Comparison of ENCODE assay signal across 8 mouse cellular contexts in genomic region chr6:136980331-136980746, GRCm38 (mm10). TPM values are rescaled to one million over a fixed set of nuclear protein-coding genes. Genes with fewer than 3 reads are reported as not detected.
DNase-seq lines count a peak whose midpoint lies in the region; ATAC-seq and TF ChIP-seq lines count a peak whose summit lies in the region.

No protein-coding gene starts in this region.

- TF ChIP-seq POLR2A in MEL (IDR thresholded peaks at IDR 0.05; ENCODE audit: control insufficient read depth in 1 of 2, insufficient read depth in 1 of 2, low read depth in 1 of 2, low read length in 2 of 2, poor library complexity in 1 of 2): no peak

- H3K27ac ChIP-seq in MEL (ENCODE audit: control insufficient read depth, low read depth, low read length) (no peak overlapping the region), macrophage (peak overlapping the region; percentile 65)
- 0 out of 2 replicates have a peak overlapping the region, but pooled peaks have one; percentile 1 for H3K27ac ChIP-seq in embryonic facial prominence, embryonic 15.5 days (replicated peaks)
- H3K27ac ChIP-seq in stomach, embryonic 16.5 days (ENCODE audit: low read length): peak overlapping the region; percentile 43

- H3K9me3 ChIP-seq in MEL (replicated peaks; ENCODE audit: insufficient read depth, low read length): no peaks in the 10 kb centered on the region
- no peaks in the 10 kb centered on the region for H3K9me3 ChIP-seq in embryonic facial prominence, embryonic 15.5 days (replicated peaks)
- H3K9me3 ChIP-seq in stomach, embryonic 16.5 days (replicated peaks; ENCODE audit: control insufficient read depth, low read length): no peaks in the 10 kb centered on the region

- peak overlapping the region; percentile 47 for H3K9ac ChIP-seq in MEL (ENCODE audit: control insufficient read depth, low read depth, low read length, poor library complexity, severe bottlenecking)
- H3K9ac ChIP-seq in embryonic facial prominence, embryonic 15.5 days: no peak overlapping the region
- peak overlapping the region; percentile 60 for H3K9ac ChIP-seq in stomach, embryonic 16.5 days (ENCODE audit: low read length)

- H3K4me3 ChIP-seq in MEL (ENCODE audit: control insufficient read depth in 1 of 2, insufficient read depth in 1 of 2, low read depth in 2 of 2, low read length in 2 of 2) (no peak overlapping the region), macrophage (ENCODE audit: inconsistent target) (no peak overlapping the region)
- no peak overlapping the region for H3K4me3 ChIP-seq in embryonic facial prominence, embryonic 15.5 days (replicated peaks)
- no peak overlapping the region for H3K4me3 ChIP-seq in stomach, embryonic 16.5 days (replicated peaks; ENCODE audit: low read length)

- WGBS in embryonic facial prominence, embryonic 15.5 days: 26% methylated on average over 3 of the region's 3 CpGs
- WGBS in macrophage (ENCODE audit: missing documents): 4% methylated on average over 3 of the region's 3 CpGs
- WGBS in stomach, embryonic 16.5 days: 18% methylated on average over 3 of the region's 3 CpGs

- ATAC-seq in embryonic facial prominence, embryonic 15.5 days (ENCODE audit: insufficient number of reproducible peaks, low FRiP score, low TSS enrichment, low read depth): peak; percentile 43; the same call in 1 of the 2 replicates
- ATAC-seq in stomach, embryonic 16.5 days (ENCODE audit: insufficient read depth, low FRiP score): peak; percentile 71; the same call in 1 of the 2 replicates

- TF ChIP-seq EP300 in MEL (IDR thresholded peaks at IDR 0.05; ENCODE audit: low read depth in 1 of 2, low read length in 2 of 2): no peak

- H3K27me3 ChIP-seq in MEL (ENCODE audit: control insufficient read depth in 1 of 2, insufficient read depth in 2 of 2, low read length in 2 of 2): no peaks in the 10 kb centered on the region; a peak in 1 of 4 replicates
- no peaks in the 10 kb centered on the region for H3K27me3 ChIP-seq in embryonic facial prominence, embryonic 15.5 days
- no peaks in the 10 kb centered on the region for H3K27me3 ChIP-seq in stomach, embryonic 16.5 days (ENCODE audit: control insufficient read depth, insufficient read depth, low read length)

- H3K4me2 ChIP-seq in embryonic facial prominence, embryonic 15.5 days (replicated peaks): no peak overlapping the region
- H3K4me2 ChIP-seq in stomach, embryonic 16.5 days (ENCODE audit: low read depth, low read length): peak overlapping the region; percentile 31; the same call in 1 of the 2 replicates

- H3K4me1 ChIP-seq in MEL (ENCODE audit: control insufficient read depth in 1 of 2, insufficient read depth in 2 of 2, low read length in 2 of 2): peaks cover 0 to 3% of the 10 kb centered on the region in 2 experiments; a peak in 1 of 4 replicates
- H3K4me1 ChIP-seq in embryonic facial prominence, embryonic 15.5 days: peaks cover 11% of the 10 kb centered on the region
- peaks cover 6% of the 10 kb centered on the region for H3K4me1 ChIP-seq in stomach, embryonic 16.5 days (ENCODE audit: control insufficient read depth, insufficient read depth, low read length)

- peak; percentile 18 to 69 (median 31); a peak in 4 of 6 replicates for TF ChIP-seq CTCF in MEL (IDR thresholded peaks at IDR 0.05 in 2 of 3, conservative IDR thresholded peaks at IDR 0.05 in 1 of 3; ENCODE audit: control insufficient read depth in 1 of 3, insufficient read depth in 1 of 3, low read depth in 2 of 3, low read length in 3 of 3, poor library complexity in 1 of 3, severe bottlenecking in 1 of 3)

- H3K79me2 ChIP-seq in MEL (ENCODE audit: control insufficient read depth, insufficient read depth, low read length, poor library complexity) (no peaks in the 10 kb centered on the region), macrophage (ENCODE audit: inconsistent target) (no peaks in the 10 kb centered on the region)

- H3K36me3 ChIP-seq in MEL (ENCODE audit: control insufficient read depth in 1 of 2, insufficient read depth in 2 of 2, low read length in 2 of 2) (no peaks in the 10 kb centered on the region), macrophage (ENCODE audit: inconsistent target) (no peaks in the 10 kb centered on the region)
- H3K36me3 ChIP-seq in embryonic facial prominence, embryonic 15.5 days: no peaks in the 10 kb centered on the region
- no peaks in the 10 kb centered on the region for H3K36me3 ChIP-seq in stomach, embryonic 16.5 days (ENCODE audit: control insufficient read depth, insufficient read depth, low read length)

- TF ChIP-seq RAD21 in MEL (IDR thresholded peaks at IDR 0.05; ENCODE audit: low read depth, low read length): peak; percentile 83

- DNase-seq in A20 (ENCODE audit: low read depth, low spot score): peak; percentile 55
- peak; percentile 74 for DNase-seq in MEL (ENCODE audit: low read depth, low spot score)
- DNase-seq in induced T-regulatory cell, adult 2 months (ENCODE audit: low read depth): peak; percentile 86
- no peak for DNase-seq in ovary, adult 18-20 months (ENCODE audit: low spot score)
- DNase-seq in ovary, postnatal 10 days (ENCODE audit: low spot score): no peak

TF ChIP-seq in MEL, 35 proteins besides CTCF, POLR2A, EP300 and RAD21:
- TF ChIP-seq ZC3H11A (IDR thresholded peaks at IDR 0.05; ENCODE audit: low read depth, low read length): peak; percentile 73
- no peak for TF ChIP-seq ZMIZ1 (IDR thresholded peaks at IDR 0.05; ENCODE audit: low read depth, low read length)
- no peak for TF ChIP-seq RCOR1 (IDR thresholded peaks at IDR 0.05; ENCODE audit: low read depth, low read length)
- TF ChIP-seq TCF12 (IDR thresholded peaks at IDR 0.05; ENCODE audit: low read depth, low read length): no peak
- no peak for TF ChIP-seq SIN3A (IDR thresholded peaks at IDR 0.05; ENCODE audit: low read length)
- TF ChIP-seq POLR2AphosphoS2 (IDR thresholded peaks at IDR 0.05; ENCODE audit: low read length): no peak
- TF ChIP-seq HCFC1 (IDR thresholded peaks at IDR 0.05; ENCODE audit: low read depth, low read length): no peak
- no peak for TF ChIP-seq USF1 (IDR thresholded peaks at IDR 0.05; ENCODE audit: low read depth, low read length)
- TF ChIP-seq MEF2A (IDR thresholded peaks at IDR 0.05; ENCODE audit: extremely low read depth, insufficient replicate concordance, low read depth, low read length, poor library complexity, severe bottlenecking): no peak
- TF ChIP-seq E2F4 (IDR thresholded peaks at IDR 0.05; ENCODE audit: borderline replicate concordance, low read depth, low read length): no peak
- no peak for TF ChIP-seq GATA1 (IDR thresholded peaks at IDR 0.05; ENCODE audit: low read depth, low read length)
- TF ChIP-seq MAFK (IDR thresholded peaks at IDR 0.05; ENCODE audit: borderline replicate concordance, low read depth, low read length): no peak
- TF ChIP-seq SMC3 (IDR thresholded peaks at IDR 0.05; ENCODE audit: low read depth, low read length): peak; percentile 76

RNA-seq across cellular contexts. Expression of gene Arhgdib, which starts 38.6 kb away (rescaled TPM):
- 102 and 144 TPM in 2 replicates for total RNA-seq in MEL (2012; rRNA removed)
- 100 to 1,000 TPM; 346 to 408 TPM for polyA plus RNA-seq in MEL (2012; ENCODE audit: insufficient read depth in 1 of 2, insufficient read length in 2 of 2, low read depth in 1 of 2, low replicate concordance in 2 of 2, missing spikeins in 1 of 2)
- 140 and 145 TPM in 2 replicates for polyA plus RNA-seq in embryonic facial prominence, embryonic 15.5 days (2015; fragmentation: Nextera tagmentation; extraction: Ambion mirVana)
- 100 to 1,000 TPM in 3 of 26 experiments, 10 to 100 TPM in 23; 11.6 to 145 (median 52.8) TPM for total RNA-seq in macrophage (2018; cell fraction: chromatin; rRNA removed)
- 1,000 to 10,000 TPM in 1 of 26 experiments, 100 to 1,000 TPM in 25; 383 to 1,003 (median 671) TPM for total RNA-seq in macrophage (2018; cell fraction: cytosol; rRNA removed)
- total RNA-seq in macrophage (2018; cell fraction: nucleus; rRNA removed): 100 to 1,000 TPM in 17 of 26 experiments, 10 to 100 TPM in 9; 39.0 to 310 (median 125) TPM
- 620 to 1,090 TPM (median 743 TPM) in 3 replicates for polyA plus RNA-seq in macrophage (2018)
- 57.8 and 69.5 TPM in 2 replicates for polyA plus RNA-seq in stomach, embryonic 16.5 days (2015; fragmentation: Nextera tagmentation; extraction: Ambion mirVana)

RNA-seq across cellular contexts. Expression of gene Pde6h, which starts 56.7 kb away (rescaled TPM):
- not detected in 2 replicates for total RNA-seq in MEL (2012; rRNA removed)
- under 1 TPM in 1 of 2 experiments, not detected in 1; 0.08 TPM for polyA plus RNA-seq in MEL (2012; ENCODE audit: insufficient read depth in 1 of 2, insufficient read length in 2 of 2, low read depth in 1 of 2, low replicate concordance in 2 of 2, missing spikeins in 1 of 2)
- polyA plus RNA-seq in embryonic facial prominence, embryonic 15.5 days (2015; fragmentation: Nextera tagmentation; extraction: Ambion mirVana): not detected in 2 replicates
- total RNA-seq in macrophage (2018; cell fraction: chromatin; rRNA removed): 1 to 10 TPM in 17 of 26 experiments, under 1 TPM in 5, not detected in 4; 0.16 to 5.8 (median 2.2) TPM
- under 1 TPM in 11 of 26 experiments, not detected in 15; 0.03 to 0.49 (median 0.19) TPM for total RNA-seq in macrophage (2018; cell fraction: cytosol; rRNA removed)
- 1 to 10 TPM in 10 of 26 experiments, under 1 TPM in 14, not detected in 2; 0.06 to 2.7 (median 0.92) TPM for total RNA-seq in macrophage (2018; cell fraction: nucleus; rRNA removed)
- 0.10 to 0.50 TPM in 2 of 3 replicates, not detected in the other for polyA plus RNA-seq in macrophage (2018)
- 0.06 TPM in 1 of 2 replicates, not detected in the other for polyA plus RNA-seq in stomach, embryonic 16.5 days (2015; fragmentation: Nextera tagmentation; extraction: Ambion mirVana)

RNA-seq across cellular contexts. Expression of gene Erp27, which starts 58.4 kb away (rescaled TPM):
- total RNA-seq in MEL (2012; rRNA removed): not detected in 2 replicates
- polyA plus RNA-seq in MEL (2012; ENCODE audit: insufficient read depth in 1 of 2, insufficient read length in 2 of 2, low read depth in 1 of 2, low replicate concordance in 2 of 2, missing spikeins in 1 of 2) (under 1 TPM in 1 of 2 experiments, not detected in 1; 0.39 TPM), macrophage (2018) (0.27 TPM in 1 of 3 replicates, not detected in the others)
- 0.60 and 0.80 TPM in 2 replicates for polyA plus RNA-seq in embryonic facial prominence, embryonic 15.5 days (2015; fragmentation: Nextera tagmentation; extraction: Ambion mirVana)
- total RNA-seq in macrophage (2018; cell fraction: chromatin; rRNA removed): 1 to 10 TPM in 21 of 26 experiments, under 1 TPM in 1, not detected in 4; 0.94 to 5.0 (median 2.0) TPM
- total RNA-seq in macrophage (2018; cell fraction: cytosol; rRNA removed): under 1 TPM in 7 of 26 experiments, not detected in 19; 0.13 to 0.44 (median 0.24) TPM
- 1 to 10 TPM in 19 of 26 experiments, under 1 TPM in 6, not detected in 1; 0.36 to 6.5 (median 1.5) TPM for total RNA-seq in macrophage (2018; cell fraction: nucleus; rRNA removed)
- 41.0 and 44.8 TPM in 2 replicates for polyA plus RNA-seq in stomach, embryonic 16.5 days (2015; fragmentation: Nextera tagmentation; extraction: Ambion mirVana)

Comparison
In these comparisons a context has a peak if more than half of its experiments do, and no peak if none do; other contexts are left out.
1. DNase-seq: peak in A20 (single experiment), MEL (single experiment) and induced T-regulatory cell, adult 2 months (single experiment); none in ovary, adult 18-20 months (single experiment) and ovary, postnatal 10 days (single experiment).
2. RNA of gene Erp27, which starts 58.4 kb away (polyA plus RNA-seq): 41.0 to 44.8 TPM in stomach, embryonic 16.5 days; 0.60 to 0.80 TPM in embryonic facial prominence, embryonic 15.5 days, 0.39 TPM in MEL and 0.27 TPM in macrophage; every median in the first group is over 10 times any median in the second.